Mouse (Mus musculus) midbrain, embryonic 16.5 days (tissue): ENCODE results near the gene Leprot. TPM values are rescaled to one million over a fixed set of nuclear protein-coding genes. Genes with fewer than 3 reads are reported as not detected.

Experiments
- ATAC-seq: fragments of 200-750 bp; cut with Nextera tagmentation; 2 replicates; pipeline ENCODE4 v1.8.0; 2017; ENCODE audit warnings: moderate TSS enrichment
- H3K27ac ChIP-seq: fragments of 300-500 bp; sonication (generic); 2 replicates; pipeline ENCODE4 v1.5.1; 2014; ENCODE audit warnings: mild to moderate bottlenecking, low read length, mixed read lengths
- H3K27me3 ChIP-seq: fragments of 300-500 bp; sonication (generic); 2 replicates; pipeline ENCODE4 v1.6.1; 2014; ENCODE audit warnings: low read depth, low read length, mixed read lengths; ENCODE audit not compliant: control insufficient read depth, insufficient read depth
- H3K36me3 ChIP-seq: fragments of 300-500 bp; sonication (generic); 2 replicates; pipeline ENCODE4 v1.6.1; 2014; ENCODE audit warnings: mild to moderate bottlenecking, low read length, moderate library complexity, mixed read lengths; ENCODE audit not compliant: control insufficient read depth, insufficient read depth
- H3K4me1 ChIP-seq: fragments of 300-500 bp; sonication (generic); 2 replicates; pipeline ENCODE4 v1.6.1; 2014; ENCODE audit warnings: mild to moderate bottlenecking, low read length, mixed read lengths; ENCODE audit not compliant: control insufficient read depth, insufficient read depth
- H3K4me2 ChIP-seq: fragments of 300-500 bp; sonication (generic); 2 replicates; pipeline ENCODE4 v1.6.1; 2014; ENCODE audit warnings: mild to moderate bottlenecking, low read length, mixed read lengths
- H3K4me3 ChIP-seq: fragments of 300-500 bp; sonication (generic); 2 replicates; pipeline ENCODE4 v1.5.1; 2014; ENCODE audit warnings: low read depth, mild to moderate bottlenecking, low read length, moderate library complexity, mixed read lengths
- H3K9ac ChIP-seq: fragments of 300-500 bp; sonication (generic); 2 replicates; pipeline ENCODE4 v1.6.1; 2014; ENCODE audit warnings: low read depth, low read length, mixed read lengths
- H3K9me3 ChIP-seq: fragments of 300-500 bp; sonication (generic); replicated peaks from 2 replicates; pipeline ENCODE4 v1.6.1; 2014; ENCODE audit warnings: mild to moderate bottlenecking, low read length, mixed read lengths; ENCODE audit not compliant: control insufficient read depth, poor library complexity, severe bottlenecking
- WGBS: fragments of 180-500 bp; shearing (Covaris S2); extraction: QIAGEN DNeasy Blood & Tissue Kit; methylation state at CpG from one replicate; pipeline ENCODE4 v1.1.7; 2014; 5-methylcytosine and 5-hydroxymethylcytosine counted together
- polyA plus RNA-seq: library from polyadenylated mRNA; unstranded; fragments of >200 nt; fragmentation: Nextera tagmentation; extraction: Ambion mirVana; gene quantifications from 2 replicates; pipeline ENCODE4 v1.2.1, GENCODE M21; 2015

The Leprot gene
- 108 and 111 TPM in 2 replicates for polyA plus RNA-seq

GRCm38 (mm10) chr4:101647196-101647905 is at the start of gene Leprot:
Gene Leprot (plus strand): TSS chr4:101647718.
- peak; percentile 99 for ATAC-seq
- Histone ChIP-seq H3K4me3 (peak within 1 kb of the TSS; percentile 84), H3K27me3 (no peaks in the 10 kb centered on the region), H3K9ac (peak within 1 kb of the TSS; percentile 94), H3K9me3 (no peaks in the 10 kb centered on the region), H3K27ac (peak within 1 kb of the TSS; percentile 95), H3K36me3 (peaks cover 3% of the 10 kb centered on the region; the same call in 1 of the 2 replicates), H3K4me1 (peaks cover 14% of the 10 kb centered on the region), H3K4me2 (peak within 1 kb of the TSS; percentile 80)
- 1% methylated on average over 39 of the region's 39 CpGs for WGBS

- 0 out of 2 replicates have a peak, but pooled peaks have one; percentile 39 for ATAC-seq
- Histone ChIP-seq H3K9me3 (no peaks in the 10 kb centered on the region), H3K36me3 (peaks cover 12% of the 10 kb centered on the region; the same call in 1 of the 2 replicates), H3K27me3 (no peaks in the 10 kb centered on the region), H3K27ac (no peak overlapping the region), H3K9ac (no peak overlapping the region), H3K4me1 (no peaks in the 10 kb centered on the region), H3K4me2 (no peak overlapping the region), H3K4me3 (no peak overlapping the region)
Measured at GRCm38 (mm10) chr4:101601758-101602157, 45.8 kb upstream of the Leprot start.

GRCm38 (mm10) chr4:101603635-101604034 is 43.9 kb upstream of the Leprot start:
- no peaks in the 10 kb centered on the region for H3K27me3 ChIP-seq
- no peak overlapping the region for H3K9ac ChIP-seq
- no peaks in the 10 kb centered on the region for H3K9me3 ChIP-seq
- peaks cover 12% of the 10 kb centered on the region; the same call in 1 of the 2 replicates for H3K36me3 ChIP-seq
- no peak for ATAC-seq
- no peaks in the 10 kb centered on the region for H3K4me1 ChIP-seq
- no peak overlapping the region for H3K27ac ChIP-seq
- H3K4me2 ChIP-seq: no peak overlapping the region
- 85% methylated on average over 3 of the region's 3 CpGs for WGBS
- H3K4me3 ChIP-seq: no peak overlapping the region

- no peak overlapping the region for H3K9ac ChIP-seq
- no peaks in the 10 kb centered on the region for H3K9me3 ChIP-seq
- WGBS: 89% methylated on average over 5 of the region's 5 CpGs
- H3K4me2 ChIP-seq: no peak overlapping the region
- H3K4me3 ChIP-seq: no peak overlapping the region
- no peak for ATAC-seq
- H3K27ac ChIP-seq: no peak overlapping the region
- no peaks in the 10 kb centered on the region for H3K27me3 ChIP-seq
- H3K36me3 ChIP-seq: peaks cover 41% of the 10 kb centered on the region
- H3K4me1 ChIP-seq: no peaks in the 10 kb centered on the region
Measured at GRCm38 (mm10) chr4:101616520-101616919, 31.0 kb upstream of the Leprot start.

GRCm38 (mm10) chr4:101617742-101618141 is 29.8 kb upstream of the Leprot start:
- no peak for ATAC-seq
- 62% methylated on average over 2 of the region's 2 CpGs for WGBS
- Histone ChIP-seq H3K27ac (no peak overlapping the region), H3K9ac (no peak overlapping the region), H3K4me2 (no peak overlapping the region), H3K4me3 (no peak overlapping the region), H3K9me3 (no peaks in the 10 kb centered on the region), H3K36me3 (peaks cover 48% of the 10 kb centered on the region), H3K4me1 (no peaks in the 10 kb centered on the region), H3K27me3 (no peaks in the 10 kb centered on the region)

GRCm38 (mm10) chr4:101620206-101620605 is 27.3 kb upstream of the Leprot start:
- ATAC-seq: no peak
- Histone ChIP-seq H3K36me3 (peaks cover 32% of the 10 kb centered on the region), H3K4me1 (no peaks in the 10 kb centered on the region), H3K27me3 (no peaks in the 10 kb centered on the region), H3K9ac (no peak overlapping the region), H3K4me2 (no peak overlapping the region), H3K27ac (no peak overlapping the region), H3K9me3 (no peaks in the 10 kb centered on the region), H3K4me3 (no peak overlapping the region)
- WGBS: 51% methylated on average over 2 of the region's 2 CpGs

GRCm38 (mm10) chr4:101621241-101621640 is 26.3 kb upstream of the Leprot start:
- WGBS: 92% methylated on average over 5 of the region's 5 CpGs
- no peaks in the 10 kb centered on the region for H3K4me1 ChIP-seq
- no peak overlapping the region for H3K9ac ChIP-seq
- H3K9me3 ChIP-seq: no peaks in the 10 kb centered on the region
- H3K4me2 ChIP-seq: no peak overlapping the region
- peaks cover 25% of the 10 kb centered on the region for H3K36me3 ChIP-seq
- H3K27ac ChIP-seq: no peak overlapping the region
- H3K27me3 ChIP-seq: no peaks in the 10 kb centered on the region
- no peak for ATAC-seq
- no peak overlapping the region for H3K4me3 ChIP-seq

- Histone ChIP-seq H3K4me2 (no peak overlapping the region), H3K36me3 (peaks cover 40% of the 10 kb centered on the region), H3K27ac (no peak overlapping the region), H3K4me1 (no peaks in the 10 kb centered on the region), H3K9me3 (no peaks in the 10 kb centered on the region), H3K4me3 (no peak overlapping the region), H3K9ac (no peak overlapping the region), H3K27me3 (no peaks in the 10 kb centered on the region)
- WGBS: 91% methylated on average over 5 of the region's 5 CpGs
- no peak for ATAC-seq
Measured at GRCm38 (mm10) chr4:101625278-101625677, 22.2 kb upstream of the Leprot start.

- H3K4me1 ChIP-seq: no peaks in the 10 kb centered on the region
- H3K4me3 ChIP-seq: no peak overlapping the region
- H3K27me3 ChIP-seq: no peaks in the 10 kb centered on the region
- no peak overlapping the region for H3K9ac ChIP-seq
- no peak overlapping the region for H3K27ac ChIP-seq
- no peak overlapping the region for H3K4me2 ChIP-seq
- peaks cover 41% of the 10 kb centered on the region for H3K36me3 ChIP-seq
- H3K9me3 ChIP-seq: no peaks in the 10 kb centered on the region
- ATAC-seq: no peak
- 82% methylated on average over 2 of the region's 2 CpGs for WGBS
Measured at GRCm38 (mm10) chr4:101635596-101635995, 11.9 kb upstream of the Leprot start.
